14 mouse cellular contexts compared by ENCODE assay signal in the genomic region with DNA sequence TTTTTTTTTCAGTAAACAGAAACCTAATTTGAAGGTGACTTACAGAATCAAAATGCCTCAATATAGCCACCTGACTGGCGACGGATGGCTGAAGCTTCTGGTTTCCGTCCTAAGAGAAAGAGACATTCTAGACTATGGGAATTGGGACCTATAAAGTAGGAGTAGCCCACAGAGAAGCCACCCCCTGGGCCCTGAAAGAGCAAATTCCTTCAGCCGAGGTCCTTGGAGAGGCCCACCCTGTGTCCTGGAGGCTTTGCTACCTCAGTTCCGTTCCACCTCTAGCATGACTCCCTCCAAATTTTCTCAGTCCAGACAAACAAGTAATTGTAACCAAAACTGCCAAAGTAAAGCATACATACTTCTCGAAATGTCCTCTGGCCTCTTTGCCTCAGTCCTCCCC. TPM values are rescaled to one million over a fixed set of nuclear protein-coding genes. Genes with fewer than 3 reads are reported as not detected.
"Had no signal": no experiment of that assay in that cellular context is flagged by ENCODE, and none has a peak within 500 bp of the region (broad histone marks: within the 10 kb centered on the region; RNA-seq: fewer than 3 reads in every experiment).

No protein-coding gene starts in this region.

- H3K4me2 ChIP-seq: midbrain, embryonic 11.5 days had no signal

- H3K27ac ChIP-seq: limb, embryonic 13.5 days; liver, embryonic 14.5 days; midbrain, embryonic 15.5 days had no signal

- H3K4me3 ChIP-seq: limb, embryonic 13.5 days had no signal

- H3K27me3 ChIP-seq: limb, embryonic 13.5 days had no signal

- DNase-seq: kidney, adult 11 months; kidney, postnatal 4 days; left cerebral cortex, postnatal 4 days; lung, adult 18-20 months; lung, postnatal 10 days; lung, postnatal 4 days; right cerebral cortex, postnatal 14 days; thymus, postnatal 4 days had no signal

- H3K36me3 ChIP-seq: limb, embryonic 13.5 days; midbrain, embryonic 15.5 days had no signal

RNA-seq across cellular contexts. Expression of a gene that starts 34.3 kb away (rescaled TPM):
- total RNA-seq: liver, adult 2 months had no signal
- polyA plus RNA-seq: liver, adult 2 months; spleen, adult 2 months had no signal
